Mouse (Mus musculus) embryonic facial prominence, embryonic 14.5 days (tissue): Measurements from ENCODE around the gene Tmem217. TPM values are rescaled to one million over a fixed set of nuclear protein-coding genes. Genes with fewer than 3 reads are reported as not detected.
"Not testable (repeated sequence)": the region's sequence is repeated elsewhere in the genome, so short reads cannot be mapped to it uniquely, and the experiment has no call there.

ENCODE experiments used
- ATAC-seq: fragments of 200-750 bp; cut with Nextera tagmentation; 2 replicates; pipeline ENCODE4 v1.8.0; 2017; ENCODE audit warnings: low read depth, moderate number of reproducible peaks, moderate TSS enrichment
- DNase-seq: peaks from one replicate; pipeline ENCODE4 v3.0.0-alpha.2; 2015; ENCODE audit warnings: low spot score
- H3K27ac ChIP-seq: fragments of 300-500 bp; sonication (generic); replicated peaks from 2 replicates; pipeline ENCODE4 v1.5.1; 2014; ENCODE audit warnings: low read depth, mild to moderate bottlenecking, low read length, moderate library complexity
- H3K27me3 ChIP-seq: fragments of 300-500 bp; sonication (generic); replicated peaks from 2 replicates; pipeline ENCODE4 v1.6.1; 2014; ENCODE audit warnings: low read length; ENCODE audit not compliant: control insufficient read depth, insufficient read depth
- H3K36me3 ChIP-seq: fragments of 300-500 bp; sonication (generic); 2 replicates; pipeline ENCODE4 v1.6.1; 2014; ENCODE audit warnings: low read length, mixed read lengths; ENCODE audit not compliant: control insufficient read depth, insufficient read depth
- H3K4me1 ChIP-seq: fragments of 300-500 bp; sonication (generic); 2 replicates; pipeline ENCODE4 v1.6.1; 2014; ENCODE audit warnings: antibody characterized with exemption, low read length; ENCODE audit not compliant: control insufficient read depth, insufficient read depth
- H3K4me2 ChIP-seq: fragments of 300-500 bp; sonication (generic); 2 replicates; pipeline ENCODE4 v1.6.1; 2014; ENCODE audit warnings: low read depth, mild to moderate bottlenecking, low read length, moderate library complexity, mixed read lengths
- H3K4me3 ChIP-seq: fragments of 300-500 bp; sonication (generic); 2 replicates; pipeline ENCODE4 v1.5.1; 2014; ENCODE audit warnings: low read depth, mild to moderate bottlenecking, low read length
- H3K9ac ChIP-seq: fragments of 300-500 bp; sonication (generic); 2 replicates; pipeline ENCODE4 v1.6.1; 2014; ENCODE audit warnings: low read depth, mild to moderate bottlenecking, low read length, moderate library complexity, mixed read lengths
- H3K9me3 ChIP-seq: fragments of 300-500 bp; sonication (generic); 2 replicates; pipeline ENCODE4 v1.6.1; 2016; ENCODE audit warnings: low read length; ENCODE audit not compliant: control insufficient read depth
- WGBS: fragments of 180-500 bp; shearing (Covaris S2); extraction: QIAGEN DNeasy Blood & Tissue Kit; methylation state at CpG from one replicate; pipeline ENCODE4 v1.1.7; 2014; 5-methylcytosine and 5-hydroxymethylcytosine counted together
- polyA plus RNA-seq: library from polyadenylated mRNA; unstranded; fragments of >200 nt; fragmentation: Nextera tagmentation; extraction: Ambion mirVana; gene quantifications from 2 replicates; pipeline ENCODE4 v1.2.1, GENCODE M21; 2014

The Tmem217 gene
- polyA plus RNA-seq, 1 experiment from 2014 or later, result 0.18 TPM

DNA sequence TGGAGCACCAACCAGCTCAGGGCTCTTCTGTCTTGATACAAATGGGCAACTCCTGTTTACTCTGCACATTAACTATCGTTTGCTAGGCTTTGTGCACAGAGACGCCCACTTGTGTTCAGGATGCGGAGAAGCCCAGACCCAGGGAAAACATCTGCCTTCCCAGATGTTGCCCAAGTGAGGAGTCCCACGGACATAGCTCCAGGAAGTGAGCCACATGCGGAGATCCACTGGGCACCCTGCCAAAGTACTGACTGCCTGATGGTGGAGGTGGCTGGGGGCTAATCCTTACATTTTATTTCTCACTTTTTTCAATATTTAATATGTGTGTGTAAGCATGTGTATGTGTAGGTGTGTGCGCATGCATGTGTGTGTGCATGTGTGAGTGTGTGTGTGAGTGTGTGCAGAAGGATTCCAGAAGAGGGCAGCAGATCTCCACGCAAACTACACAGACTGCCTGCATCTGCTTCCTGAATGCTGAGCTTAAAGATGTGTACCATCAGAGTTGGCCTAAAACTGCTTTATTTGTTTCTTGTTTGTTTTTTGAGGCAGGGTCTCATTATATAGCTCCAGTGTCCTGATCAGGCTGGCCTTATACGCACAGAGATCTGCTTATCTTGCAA lies 23.5 kb downstream of the Tmem217 start:
- H3K4me3 ChIP-seq, result no peak overlapping the region
- no peak overlapping the region for H3K9ac ChIP-seq
- 67% methylated on average over 8 of the region's 8 CpGs for WGBS
- H3K4me1 ChIP-seq, result no peaks in the 10 kb centered on the region
- no peaks in the 10 kb centered on the region for H3K36me3 ChIP-seq
- H3K4me2 ChIP-seq, result no peak overlapping the region
- no peak overlapping the region for H3K27ac ChIP-seq
- H3K27me3 ChIP-seq, result no peaks in the 10 kb centered on the region
- DNase-seq (peak; percentile 38), ATAC-seq (no peak)
- H3K9me3 ChIP-seq, result peaks cover 11% of the 10 kb centered on the region; the same call in 1 of the 2 replicates

- 70% methylated on average over 2 of the region's 2 CpGs for WGBS
- no peak overlapping the region for H3K27ac ChIP-seq
- DNase-seq, result no peak
- H3K9me3 ChIP-seq, result peaks cover 11% of the 10 kb centered on the region; the same call in 1 of the 2 replicates
- no peaks in the 10 kb centered on the region for H3K27me3 ChIP-seq
- H3K9ac ChIP-seq, result no peak overlapping the region
- no peaks in the 10 kb centered on the region for H3K36me3 ChIP-seq
- ATAC-seq, result no peak
- H3K4me3 ChIP-seq, result no peak overlapping the region
- no peak overlapping the region for H3K4me2 ChIP-seq
- no peaks in the 10 kb centered on the region for H3K4me1 ChIP-seq
Observed at GRCm38 (mm10) chr17:29525613-29526012, 26.6 kb downstream of the Tmem217 start.

DNA sequence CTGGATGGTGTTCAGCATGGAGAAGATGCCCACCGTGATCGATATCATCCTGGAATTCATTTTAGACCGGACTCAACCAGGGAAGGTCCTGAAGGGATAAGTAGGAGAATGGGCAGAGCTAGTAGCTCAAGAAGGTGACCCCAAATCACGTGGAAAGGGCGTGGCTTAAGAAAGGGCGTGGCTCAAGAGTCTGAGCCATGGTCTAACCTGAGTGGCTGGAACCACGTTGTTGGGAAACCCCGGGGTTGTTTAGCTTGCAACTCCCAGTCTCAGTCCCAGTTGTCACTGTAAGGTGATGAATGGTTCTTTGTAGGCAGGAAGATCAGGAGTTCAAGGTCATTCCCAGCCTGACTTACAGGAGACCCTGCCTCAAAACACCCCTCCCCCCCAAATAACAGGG lies 32.5 kb downstream of the Tmem217 start:
- Histone ChIP-seq H3K9me3 (no peaks in the 10 kb centered on the region), H3K36me3 (no peaks in the 10 kb centered on the region), H3K4me3 (no peak overlapping the region), H3K27ac (no peak overlapping the region), H3K9ac (no peak overlapping the region), H3K4me1 (no peaks in the 10 kb centered on the region), H3K27me3 (no peaks in the 10 kb centered on the region), H3K4me2 (no peak overlapping the region)
- 74% methylated on average over 8 of the region's 8 CpGs for WGBS
- ATAC-seq (no peak), DNase-seq (no peak)

DNA sequence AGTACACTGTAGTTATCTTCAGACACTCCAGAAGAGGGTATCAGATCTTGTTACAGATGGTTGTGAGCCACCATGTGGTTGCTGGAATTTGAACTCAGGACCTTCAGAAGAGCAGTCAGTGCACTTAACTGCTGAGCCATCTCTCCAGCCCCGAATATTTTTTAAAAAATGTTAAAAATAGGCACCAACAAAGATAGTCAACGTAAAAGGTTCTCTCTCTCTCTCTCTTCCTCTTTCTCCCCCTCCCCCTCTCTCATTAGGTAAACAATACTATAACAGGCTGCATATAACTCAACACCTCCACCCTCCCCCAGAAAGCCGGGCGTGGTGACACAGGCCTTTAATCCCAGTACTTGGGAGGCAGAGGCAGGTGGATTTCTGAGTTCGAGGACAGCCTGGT lies 33.5 kb downstream of the Tmem217 start:
- not testable (repeated sequence) for DNase-seq, H3K4me1 ChIP-seq, H3K9me3 ChIP-seq, H3K4me2 ChIP-seq, H3K27me3 ChIP-seq, H3K4me3 ChIP-seq, H3K27ac ChIP-seq, H3K9ac ChIP-seq, H3K36me3 ChIP-seq, ATAC-seq
- 88% methylated on average over 5 of the region's 5 CpGs for WGBS

DNA sequence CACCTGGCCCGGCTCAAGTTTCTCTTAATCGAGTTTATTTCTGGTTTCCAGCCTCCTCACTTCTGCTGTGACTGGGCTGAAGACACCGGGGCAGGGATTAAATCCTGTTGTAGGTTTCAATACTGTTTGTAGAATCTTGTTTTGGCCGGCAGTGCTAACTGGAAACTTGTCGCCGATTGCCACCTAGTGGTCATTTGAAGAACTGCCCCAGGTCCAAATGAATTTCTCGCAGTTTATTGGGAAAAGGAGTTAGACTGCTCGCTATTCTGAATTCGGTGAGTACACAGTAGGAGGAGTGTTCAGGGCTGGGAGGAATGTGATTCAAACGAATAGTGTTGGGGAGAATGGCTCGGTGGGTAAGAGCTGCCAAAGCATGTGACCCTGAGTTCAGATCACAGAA lies 37.8 kb downstream of the Tmem217 start:
- Histone ChIP-seq H3K4me3 (no peak overlapping the region), H3K36me3 (no peaks in the 10 kb centered on the region), H3K9me3 (no peaks in the 10 kb centered on the region), H3K4me2 (no peak overlapping the region), H3K4me1 (no peaks in the 10 kb centered on the region), H3K27me3 (no peaks in the 10 kb centered on the region), H3K9ac (no peak overlapping the region), H3K27ac (no peak overlapping the region)
- WGBS, result 1% methylated on average over 11 of the region's 11 CpGs
- peak; percentile 89 for DNase-seq
- peak; percentile 71 for ATAC-seq

- WGBS, result 30% methylated on average over 13 of the region's 13 CpGs
- ATAC-seq, result peak; percentile 78
Observed at GRCm38 (mm10) chr17:29513044-29513730, 39.0 kb downstream of the Tmem217 start.

DNA sequence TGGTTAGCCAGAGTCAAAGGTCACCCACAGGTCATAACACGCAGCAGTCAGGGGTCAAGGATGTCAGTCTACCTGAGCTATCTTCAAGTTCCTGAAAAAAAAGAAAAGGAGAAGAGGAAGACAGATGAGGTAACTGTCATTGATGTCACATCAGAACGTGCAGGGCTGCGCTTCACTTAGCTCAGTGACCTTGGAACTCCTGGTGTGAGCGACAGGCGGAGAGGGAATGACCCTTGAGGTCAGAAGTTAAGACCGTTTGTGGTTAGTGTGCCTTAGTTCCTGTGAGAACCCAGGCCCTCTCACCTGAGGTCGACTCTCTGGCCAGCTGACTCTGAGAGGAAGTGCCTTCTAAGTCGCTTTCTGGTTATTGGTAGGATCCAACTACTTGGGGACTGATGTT lies 41.5 kb downstream of the Tmem217 start:
- 52% methylated on average over 8 of the region's 8 CpGs for WGBS
- no peak for DNase-seq
- Histone ChIP-seq H3K9ac (no peak overlapping the region), H3K4me2 (no peak overlapping the region), H3K27ac (no peak overlapping the region), H3K4me3 (no peak overlapping the region), H3K36me3 (no peaks in the 10 kb centered on the region), H3K9me3 (no peaks in the 10 kb centered on the region), H3K27me3 (no peaks in the 10 kb centered on the region), H3K4me1 (no peaks in the 10 kb centered on the region)
- no peak for ATAC-seq

More at GRCm38 (mm10) chr17:29513044-29513730, 39.0 kb downstream of the Tmem217 start:
- H3K9me3 ChIP-seq, result no peaks in the 10 kb centered on the region
- H3K4me3 ChIP-seq, result no peak overlapping the region
- H3K9ac ChIP-seq, result no peak overlapping the region
- H3K4me2 ChIP-seq, result no peak overlapping the region
- no peaks in the 10 kb centered on the region for H3K4me1 ChIP-seq
- peak; percentile 72 for DNase-seq
- no peaks in the 10 kb centered on the region for H3K36me3 ChIP-seq
- H3K27me3 ChIP-seq, result no peaks in the 10 kb centered on the region
- H3K27ac ChIP-seq, result no peak overlapping the region

DNA sequence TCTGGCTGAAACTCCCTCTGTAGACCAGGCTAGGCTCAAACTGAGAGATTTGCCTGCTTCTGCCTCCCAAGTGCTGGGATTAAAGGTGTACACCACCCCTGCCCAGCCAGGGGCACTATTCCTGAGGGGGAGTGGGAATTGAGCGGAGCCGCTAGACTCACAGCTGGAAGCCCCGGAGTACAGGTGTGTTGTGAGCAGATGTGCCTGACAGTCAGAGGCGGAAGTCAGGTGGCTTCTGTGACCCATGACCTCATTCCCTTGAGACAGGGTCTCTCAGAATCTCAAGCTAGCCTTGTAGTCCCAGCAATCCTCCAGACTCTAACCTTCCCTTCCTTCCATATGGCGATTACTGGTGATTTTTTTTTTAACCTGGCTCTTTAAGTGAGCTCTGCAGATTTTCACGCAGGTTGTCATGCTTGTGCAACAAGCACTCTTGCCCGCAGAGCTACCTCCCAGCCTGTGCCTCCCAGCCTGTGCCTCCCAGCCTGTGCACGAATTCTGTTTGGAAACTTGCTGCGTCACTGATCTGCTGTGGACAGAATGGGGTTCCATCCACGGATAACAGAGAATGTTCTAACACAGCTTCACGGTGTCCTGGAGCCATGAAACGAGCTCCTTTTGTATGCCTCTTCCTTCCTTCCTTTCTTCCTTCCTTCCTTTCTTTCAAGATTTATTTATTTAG lies 43.1 kb downstream of the Tmem217 start:
- Histone ChIP-seq H3K4me1 (no peaks in the 10 kb centered on the region), H3K36me3 (no peaks in the 10 kb centered on the region), H3K9me3 (no peaks in the 10 kb centered on the region), H3K4me3 (no peak overlapping the region), H3K4me2 (no peak overlapping the region), H3K27me3 (no peaks in the 10 kb centered on the region), H3K9ac (no peak overlapping the region), H3K27ac (no peak overlapping the region)
- WGBS, result 69% methylated on average over 12 of the region's 12 CpGs
- ATAC-seq (no peak), DNase-seq (no peak)
